Mouse (Mus musculus) right cerebral cortex, postnatal 14 days (tissue): Measurements from ENCODE around the gene Arf6.
A peak's percentile ranks its signal among the peaks of the same experiment; 100 is the strongest.
"Not testable (repeated sequence)": the region's sequence is repeated elsewhere in the genome, so short reads cannot be mapped to it uniquely, and the experiment has no call there.

Experiments
- DNase-seq: peaks from one replicate; pipeline ENCODE4 v3.0.0; 2022

Arf6 gene

GRCm38 (mm10) chr12:69371854-69372671, at the start of gene Arf6, which contains the start of gene Gm9887:
Gene Arf6, plus strand, starts transcription at chr12:69372150.
Gene Gm9887, minus strand, starts transcription at chr12:69372458.
- DNase-seq = peak; percentile 99

- no peak for DNase-seq
Observed at GRCm38 (mm10) chr12:69331187-69331586, 40.8 kb upstream of the Arf6 start.

GRCm38 (mm10) chr12:69332147-69332546, 39.8 kb upstream of the Arf6 start:
- no peak for DNase-seq

GRCm38 (mm10) chr12:69333547-69333946, 38.4 kb upstream of the Arf6 start:
- DNase-seq = peak; percentile 14

- no peak for DNase-seq
Observed at GRCm38 (mm10) chr12:69349928-69350327, 22.0 kb upstream of the Arf6 start.

- DNase-seq = no peak
Observed at GRCm38 (mm10) chr12:69351685-69352084, 20.3 kb upstream of the Arf6 start.

- DNase-seq = peak; percentile 79
Observed at GRCm38 (mm10) chr12:69356546-69357299, 15.2 kb upstream of the Arf6 start, which contains the start of gene Nemf. Gene Nemf, minus strand, starts transcription at chr12:69357165.

- no peak for DNase-seq
Observed at GRCm38 (mm10) chr12:69357300-69357646, 14.7 kb upstream of the Arf6 start.

- no peak for DNase-seq
Observed at GRCm38 (mm10) chr12:69360655-69360996, 11.3 kb upstream of the Arf6 start.

GRCm38 (mm10) chr12:69360997-69361899, 10.7 kb upstream of the Arf6 start:
- DNase-seq = peak; percentile 98

GRCm38 (mm10) chr12:69361919-69362318, 10.0 kb upstream of the Arf6 start:
- DNase-seq = no peak

- DNase-seq = no peak
Observed at GRCm38 (mm10) chr12:69362388-69362787, 9.6 kb upstream of the Arf6 start.

GRCm38 (mm10) chr12:69363110-69363509, 8.8 kb upstream of the Arf6 start:
- DNase-seq = not testable (repeated sequence)

GRCm38 (mm10) chr12:69363899-69364762, 7.8 kb upstream of the Arf6 start:
- peak; percentile 47 for DNase-seq

GRCm38 (mm10) chr12:69365757-69366156, 6.2 kb upstream of the Arf6 start:
- no peak for DNase-seq

- no peak for DNase-seq
Observed at GRCm38 (mm10) chr12:69366424-69366823, 5.5 kb upstream of the Arf6 start.

GRCm38 (mm10) chr12:69367557-69367956, 4.4 kb upstream of the Arf6 start:
- no peak for DNase-seq

GRCm38 (mm10) chr12:69370936-69371335, 1.0 kb upstream of the Arf6 start:
- no peak for DNase-seq

GRCm38 (mm10) chr12:69371421-69371853, 513 bp upstream of the Arf6 start:
- no peak for DNase-seq

GRCm38 (mm10) chr12:69372731-69373331, 881 bp downstream of the Arf6 start:
- DNase-seq = peak; percentile 20
